Mouse (Mus musculus) intestine, postnatal 0 days (tissue): ENCODE measurements around the gene Tecr. TPM values are rescaled to one million over a fixed set of nuclear protein-coding genes. Genes with fewer than 3 reads are reported as not detected.
A peak's percentile ranks its signal among the peaks of the same experiment; 100 is the strongest.
"Not testable (repeated sequence)": the region's sequence is repeated elsewhere in the genome, so short reads cannot be mapped to it uniquely, and the experiment has no call there.

Experiments
- ATAC-seq: fragments of 200-750 bp; cut with Nextera tagmentation; 2 replicates; pipeline ENCODE4 v1.8.0; 2017; ENCODE audit warnings: mild to moderate bottlenecking, moderate TSS enrichment, moderate library complexity
- H3K27ac ChIP-seq: fragments of 300-500 bp; sonication (generic); 2 replicates; pipeline ENCODE4 v1.5.1; 2014; ENCODE audit warnings: mild to moderate bottlenecking, low read depth, low read length, moderate library complexity
- H3K27me3 ChIP-seq: fragments of 300-500 bp; sonication (generic); replicated peaks from 2 replicates; pipeline ENCODE4 v1.6.1; 2014; ENCODE audit warnings: low read length, mixed read lengths; ENCODE audit not compliant: control insufficient read depth, insufficient read depth
- H3K36me3 ChIP-seq: fragments of 300-500 bp; sonication (generic); 2 replicates; pipeline ENCODE4 v1.6.1; 2014; ENCODE audit warnings: mild to moderate bottlenecking, moderate library complexity; ENCODE audit not compliant: control insufficient read depth, insufficient read depth
- H3K4me1 ChIP-seq: fragments of 300-500 bp; sonication (generic); replicated peaks from 2 replicates; pipeline ENCODE4 v1.6.1; 2014; ENCODE audit warnings: antibody characterized with exemption, low read length, mixed read lengths; ENCODE audit not compliant: control insufficient read depth, insufficient read depth
- H3K4me2 ChIP-seq: fragments of 300-500 bp; sonication (generic); replicated peaks from 2 replicates; pipeline ENCODE4 v1.6.1; 2014; ENCODE audit warnings: low read depth, mild to moderate bottlenecking, moderate library complexity
- H3K4me3 ChIP-seq: fragments of 300-500 bp; sonication (generic); 2 replicates; pipeline ENCODE4 v1.5.1; 2014; ENCODE audit warnings: low read depth, low read length
- H3K9ac ChIP-seq: fragments of 300-500 bp; sonication (generic); 2 replicates; pipeline ENCODE4 v1.6.1; 2014; ENCODE audit warnings: mild to moderate bottlenecking, low read depth, low read length
- H3K9me3 ChIP-seq: fragments of 300-500 bp; sonication (generic); 2 replicates; pipeline ENCODE4 v1.6.1; 2016; ENCODE audit warnings: mixed run types; ENCODE audit not compliant: control insufficient read depth
- CTCF ChIP-seq: sonication (generic); IDR thresholded peaks from 2 replicates; pipeline ENCODE4 v1.5.1; 2016; ENCODE audit warnings: low read depth, mild to moderate bottlenecking, control low read depth, antibody characterized with exemption, moderate library complexity
- WGBS: fragments of 180-500 bp; shearing (Covaris S2); extraction: QIAGEN DNeasy Blood & Tissue Kit; methylation state at CpG from one replicate; pipeline ENCODE4 v1.1.7; 2014; 5-methylcytosine and 5-hydroxymethylcytosine counted together
- polyA plus RNA-seq: library from polyadenylated mRNA; unstranded; fragments of >200 nt; fragmentation: Nextera tagmentation; extraction: Ambion mirVana; gene quantifications from 2 replicates; pipeline ENCODE4 v1.2.1, GENCODE M21; 2015

Tecr gene
- polyA plus RNA-seq, 1 experiment from 2014 or later, result 320 TPM

GRCm38 (mm10) chr8:83571791-83572190, 36.0 kb downstream of the Tecr start:
- Histone ChIP-seq H3K9ac (no peak overlapping the region), H3K4me1 (no peaks in the 10 kb centered on the region), H3K27me3 (no peaks in the 10 kb centered on the region), H3K9me3 (no peaks in the 10 kb centered on the region), H3K4me2 (no peak overlapping the region), H3K4me3 (no peak overlapping the region), H3K36me3 (peaks cover 44% of the 10 kb centered on the region), H3K27ac (no peak overlapping the region)
- TF ChIP-seq CTCF, result no peak
- WGBS, result 91% methylated on average over 10 of the region's 10 CpGs
- no peak for ATAC-seq

- H3K36me3 ChIP-seq, result peaks cover 44% of the 10 kb centered on the region
- H3K27me3 ChIP-seq, H3K4me3 ChIP-seq, H3K9me3 ChIP-seq, H3K4me2 ChIP-seq, ATAC-seq, H3K4me1 ChIP-seq, H3K27ac ChIP-seq, H3K9ac ChIP-seq: not testable (repeated sequence)
- 97% methylated on average over 6 of the region's 7 CpGs for WGBS
These were observed 36.8 kb downstream of the Tecr start for GRCm38 (mm10) chr8:83571001-83571340.

DNA sequence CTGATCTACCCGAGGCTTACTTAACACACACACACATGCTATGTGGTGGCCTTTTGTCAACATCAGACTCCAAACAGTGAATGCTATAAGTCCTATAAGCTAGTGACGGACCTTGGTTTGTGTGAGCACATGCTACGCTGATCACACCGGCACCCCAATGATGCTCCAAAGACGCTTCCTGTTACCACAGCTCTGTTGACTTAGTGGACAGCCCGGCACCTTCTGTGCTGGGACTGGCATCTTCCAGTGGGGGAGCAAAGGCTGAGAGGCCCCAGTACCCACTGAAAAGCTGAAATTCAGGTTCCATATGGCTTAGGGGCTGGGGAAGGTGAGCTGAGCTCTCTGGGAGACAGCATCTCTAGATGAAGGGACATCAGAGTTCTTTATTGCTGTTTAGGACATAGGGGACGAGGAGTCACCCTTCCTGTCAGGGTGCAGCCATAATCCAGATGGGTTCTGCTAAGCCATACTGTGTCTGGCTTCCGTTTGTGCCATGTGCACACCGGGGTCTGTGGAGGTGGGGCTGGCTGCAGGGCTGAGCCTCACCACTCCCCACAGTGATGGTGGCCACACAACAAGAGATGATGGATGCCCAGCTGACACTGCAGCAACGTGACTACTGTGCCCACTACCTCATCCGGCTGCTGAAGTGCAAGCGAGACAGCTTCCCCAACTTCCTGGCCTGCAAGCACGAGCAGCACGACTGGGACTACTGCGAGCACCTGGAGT, 37.3 kb downstream of the Tecr start:
- Histone ChIP-seq H3K4me1 (no peaks in the 10 kb centered on the region; the same call in 1 of the 2 replicates), H3K27me3 (no peaks in the 10 kb centered on the region), H3K27ac (no peak overlapping the region), H3K4me3 (no peak overlapping the region), H3K4me2 (no peak overlapping the region), H3K9me3 (no peaks in the 10 kb centered on the region), H3K9ac (no peak overlapping the region), H3K36me3 (peaks cover 44% of the 10 kb centered on the region)
- no peak for ATAC-seq
- 77% methylated on average over 15 of the region's 15 CpGs for WGBS
- TF ChIP-seq CTCF, result no peak

DNA sequence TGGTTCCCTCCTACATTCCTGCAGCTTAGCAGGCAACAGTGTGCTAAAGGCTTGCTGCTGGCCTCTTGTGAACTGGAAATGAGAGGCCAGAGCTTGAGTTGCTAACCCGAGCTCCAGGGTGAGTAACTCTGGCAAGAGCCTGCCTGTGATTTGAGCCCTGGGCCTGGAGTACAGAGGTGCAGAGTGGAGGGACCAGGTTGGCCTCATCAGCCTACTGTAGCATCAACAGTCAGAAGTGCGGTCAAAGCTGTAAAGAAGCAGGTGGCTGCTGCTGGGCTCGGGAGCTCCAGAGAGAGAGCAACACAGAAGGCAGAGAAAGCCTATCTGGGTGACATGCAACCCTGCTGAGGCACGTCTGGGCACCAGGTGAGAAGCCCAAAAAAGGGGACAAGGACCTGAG, 38.6 kb downstream of the Tecr start:
- Histone ChIP-seq H3K27me3 (no peaks in the 10 kb centered on the region), H3K27ac (no peak overlapping the region), H3K9ac (no peak overlapping the region), H3K4me3 (no peak overlapping the region), H3K36me3 (peaks cover 41% of the 10 kb centered on the region), H3K4me2 (no peak overlapping the region), H3K9me3 (no peaks in the 10 kb centered on the region), H3K4me1 (no peaks in the 10 kb centered on the region; the same call in 1 of the 2 replicates)
- WGBS, result 61% methylated on average over 4 of the region's 4 CpGs
- no peak for ATAC-seq
- TF ChIP-seq CTCF, result no peak

GRCm38 (mm10) chr8:83568755-83569154, 39.0 kb downstream of the Tecr start:
- Histone ChIP-seq H3K27ac (no peak overlapping the region), H3K9ac (0 out of 2 replicates have a peak overlapping the region, but pooled peaks have one; percentile 17), H3K9me3 (no peaks in the 10 kb centered on the region), H3K36me3 (peaks cover 41% of the 10 kb centered on the region), H3K27me3 (no peaks in the 10 kb centered on the region), H3K4me3 (no peak overlapping the region), H3K4me1 (no peaks in the 10 kb centered on the region; the same call in 1 of the 2 replicates), H3K4me2 (no peak overlapping the region)
- TF ChIP-seq CTCF, result no peak
- 74% methylated on average over 5 of the region's 5 CpGs for WGBS
- ATAC-seq, result no peak

DNA sequence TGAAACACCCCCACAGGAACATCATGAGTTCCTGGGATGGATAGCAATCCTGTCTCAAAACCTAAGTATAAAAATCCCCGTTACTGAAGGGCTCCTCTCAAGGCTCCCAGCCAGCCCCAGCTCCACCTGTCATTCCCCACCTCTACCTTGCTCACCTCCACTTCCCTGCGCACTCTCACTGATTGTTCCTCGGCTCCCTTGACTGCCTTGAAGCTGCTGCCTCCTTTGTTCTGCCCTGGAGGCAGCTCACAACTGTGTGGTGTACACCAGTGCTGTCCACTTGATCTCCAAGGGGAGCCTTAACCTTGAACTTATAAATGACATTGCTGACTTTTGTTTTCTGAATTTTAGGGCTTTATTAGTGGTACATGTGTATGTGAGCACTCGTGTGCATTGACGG, 39.6 kb downstream of the Tecr start:
- WGBS, result 64% methylated on average over 5 of the region's 5 CpGs
- no peaks in the 10 kb centered on the region; the same call in 1 of the 2 replicates for H3K4me1 ChIP-seq
- H3K27ac ChIP-seq, result no peak overlapping the region
- H3K36me3 ChIP-seq, result peaks cover 36% of the 10 kb centered on the region
- no peak for ATAC-seq
- peak overlapping the region; percentile 78 for H3K4me2 ChIP-seq
- no peaks in the 10 kb centered on the region for H3K9me3 ChIP-seq
- no peak overlapping the region for H3K4me3 ChIP-seq
- H3K9ac ChIP-seq, result 0 out of 2 replicates have a peak overlapping the region, but pooled peaks have one; percentile 85
- TF ChIP-seq CTCF, result no peak
- H3K27me3 ChIP-seq, result no peaks in the 10 kb centered on the region
